Comparison of ENCODE assay signal across 17 mouse cellular contexts in genomic region chr19:10530082-10530481, GRCm38 (mm10). TPM values are rescaled to one million over a fixed set of nuclear protein-coding genes. Genes with fewer than 3 reads are reported as not detected.
DNase-seq lines count a peak whose midpoint lies in the region; ATAC-seq and TF ChIP-seq lines count a peak whose summit lies in the region.
"Had no signal": no experiment of that assay in that cellular context is flagged by ENCODE, and none has a peak within 500 bp of the region (broad histone marks: within the 10 kb centered on the region; RNA-seq: fewer than 3 reads in every experiment).

No protein-coding gene starts in this region.

- H3K9ac ChIP-seq in heart, adult 2 months (ENCODE audit: low read depth, low read length) = no peak overlapping the region
- H3K9ac ChIP-seq in heart, embryonic 11.5 days (ENCODE audit: low read depth, low read length) = no peak overlapping the region
- no peak overlapping the region for H3K9ac ChIP-seq in lung, embryonic 14.5 days
- H3K9ac ChIP-seq: embryonic facial prominence, embryonic 13.5 days; forebrain, embryonic 13.5 days had no signal

- no peak overlapping the region for H3K27ac ChIP-seq in heart, adult 2 months
- H3K27ac ChIP-seq in heart, embryonic 11.5 days (ENCODE audit: low read depth, low read length) = no peak overlapping the region
- no peak overlapping the region for H3K27ac ChIP-seq in lung, embryonic 14.5 days (ENCODE audit: low read depth)
- H3K27ac ChIP-seq: embryonic facial prominence, embryonic 13.5 days; forebrain, embryonic 13.5 days; midbrain, embryonic 10.5 days had no signal

- DNase-seq in heart, adult 2 months = no peak
- no peak for DNase-seq in lung, embryonic 14.5 days
- no peak for DNase-seq in lung, postnatal 10 days
- peak; percentile 41 for DNase-seq in induced T-regulatory cell, adult 2 months (ENCODE audit: low read depth)
- no peak for DNase-seq in frontal cortex, postnatal 10 days (ENCODE audit: low spot score in 2 of 2)
- no peak for DNase-seq in spleen, adult 12 weeks (ENCODE audit: low spot score)
- DNase-seq: cerebellum, postnatal 14 days; gastrocnemius, postnatal 36 days; kidney, postnatal 10 days; lung, postnatal 14 days had no signal

- peaks cover 10% of the 10 kb centered on the region for H3K4me1 ChIP-seq in heart, adult 2 months (ENCODE audit: control insufficient read depth, insufficient read depth, low read length)
- peaks cover 10% of the 10 kb centered on the region for H3K4me1 ChIP-seq in heart, embryonic 11.5 days (ENCODE audit: control insufficient read depth, insufficient read depth, low read length)
- peaks cover 8% of the 10 kb centered on the region; the same call in 1 of the 2 replicates for H3K4me1 ChIP-seq in lung, embryonic 14.5 days (ENCODE audit: insufficient read depth)
- H3K4me1 ChIP-seq in E14TG2a.4 (replicated peaks; ENCODE audit: low read depth, low read length) = peaks cover 19% of the 10 kb centered on the region

- TF ChIP-seq CTCF in heart, adult 2 months (IDR thresholded peaks at IDR 0.05) = peak; percentile 47
- TF ChIP-seq CTCF in lung, embryonic 14.5 days (IDR thresholded peaks at IDR 0.05; ENCODE audit: low read depth) = 0 out of 2 replicates have a peak, but pooled peaks have one; percentile 11
- TF ChIP-seq CTCF in E14TG2a.4 (conservative IDR thresholded peaks at IDR 0.05; ENCODE audit: low read length) = peak; percentile 35

- no peaks in the 10 kb centered on the region for H3K27me3 ChIP-seq in heart, adult 2 months (ENCODE audit: control insufficient read depth, insufficient read depth, low read length)
- no peaks in the 10 kb centered on the region for H3K27me3 ChIP-seq in heart, embryonic 11.5 days (ENCODE audit: control insufficient read depth, insufficient read depth, low read length)
- no peaks in the 10 kb centered on the region for H3K27me3 ChIP-seq in lung, embryonic 14.5 days (ENCODE audit: insufficient read depth, low read length)
- no peaks in the 10 kb centered on the region for H3K27me3 ChIP-seq in E14TG2a.4 (ENCODE audit: insufficient read depth, low read length)
- H3K27me3 ChIP-seq: embryonic facial prominence, embryonic 13.5 days; forebrain, embryonic 13.5 days had no signal

- no peaks in the 10 kb centered on the region for H3K9me3 ChIP-seq in heart, embryonic 11.5 days (replicated peaks; ENCODE audit: control insufficient read depth, low read length)
- H3K9me3 ChIP-seq in lung, embryonic 14.5 days (ENCODE audit: low read depth, low read length) = no peaks in the 10 kb centered on the region
- H3K9me3 ChIP-seq in E14TG2a.4 (ENCODE audit: low read length) = no peaks in the 10 kb centered on the region
- H3K9me3 ChIP-seq: embryonic facial prominence, embryonic 13.5 days; forebrain, embryonic 13.5 days; G1E; midbrain, embryonic 10.5 days had no signal

- intact Hi-C loops in heart, adult 2 months (cut with DNase I) = no loop called here

- TF ChIP-seq EP300 in heart, adult 2 months (IDR thresholded peaks at IDR 0.05; ENCODE audit: insufficient read depth, low read depth, low read length) = no peak

- H3K4me3 ChIP-seq in heart, adult 2 months = no peak overlapping the region
- H3K4me3 ChIP-seq in heart, embryonic 11.5 days (ENCODE audit: low read depth, low read length) = no peak overlapping the region
- no peak overlapping the region for H3K4me3 ChIP-seq in lung, embryonic 14.5 days (ENCODE audit: low read depth, low read length)
- H3K4me3 ChIP-seq in E14TG2a.4 (replicated peaks; ENCODE audit: low read length) = no peak overlapping the region
- H3K4me3 ChIP-seq: embryonic facial prominence, embryonic 13.5 days; forebrain, embryonic 13.5 days; midbrain, embryonic 10.5 days had no signal

- no peak overlapping the region for H3K4me2 ChIP-seq in heart, embryonic 11.5 days
- no peak overlapping the region for H3K4me2 ChIP-seq in lung, embryonic 14.5 days
- H3K4me2 ChIP-seq: embryonic facial prominence, embryonic 13.5 days; forebrain, embryonic 13.5 days had no signal

- 98% methylated on average over 1 of the region's 1 CpGs for WGBS in heart, adult 2 months
- WGBS in heart, embryonic 11.5 days (ENCODE audit: insufficient replicate concordance) = 95% methylated on average over 1 of the region's 1 CpGs
- WGBS in lung, embryonic 14.5 days = 90% methylated on average over 1 of the region's 1 CpGs

- H3K79me2 ChIP-seq in heart, adult 2 months (replicated peaks; ENCODE audit: control insufficient read depth, insufficient read depth, low read length) = peaks cover 7% of the 10 kb centered on the region; the same call in 1 of the 2 replicates

- peaks cover 29% of the 10 kb centered on the region for H3K36me3 ChIP-seq in heart, adult 2 months (ENCODE audit: control insufficient read depth, insufficient read depth, low read length)
- peaks cover 7% of the 10 kb centered on the region for H3K36me3 ChIP-seq in heart, embryonic 11.5 days (ENCODE audit: control insufficient read depth, insufficient read depth, low read length)
- peaks cover 68% of the 10 kb centered on the region for H3K36me3 ChIP-seq in lung, embryonic 14.5 days (ENCODE audit: insufficient read depth)
- peaks cover 77% of the 10 kb centered on the region for H3K36me3 ChIP-seq in E14TG2a.4 (ENCODE audit: insufficient read depth, low read length)

- ATAC-seq in heart, embryonic 11.5 days (replicated peaks; ENCODE audit: insufficient number of reproducible peaks, low FRiP score, low TSS enrichment) = no peak
- no peak for ATAC-seq in lung, embryonic 14.5 days (ENCODE audit: insufficient read depth)
- ATAC-seq: forebrain, embryonic 13.5 days; hindbrain, embryonic 16.5 days had no signal

- no peak for TF ChIP-seq POLR2A in heart, adult 2 months (IDR thresholded peaks at IDR 0.05; ENCODE audit: insufficient read depth, low read depth, low read length)

RNA-seq across cellular contexts. Expression of gene Sdhaf2, which starts 4.1 kb away (rescaled TPM):
- 10 to 100 TPM; 65.5 to 77.9 TPM for total RNA-seq in heart, adult 2 months (2021)
- polyA plus RNA-seq in heart, adult 2 months (2012; rRNA removed) = 45.7 and 74.6 TPM in 2 replicates
- 51.7 and 62.6 TPM in 2 replicates for polyA plus RNA-seq in heart, embryonic 11.5 days (2014; fragmentation: Nextera tagmentation; extraction: Ambion mirVana)
- 59.4 and 62.6 TPM in 2 replicates for polyA plus RNA-seq in lung, embryonic 14.5 days (2014; fragmentation: Nextera tagmentation; extraction: Ambion mirVana)

RNA-seq across cellular contexts. Expression of gene Cpsf7, which starts 5.0 kb away (rescaled TPM):
- 10 to 100 TPM; 23.8 to 25.2 TPM for total RNA-seq in heart, adult 2 months (2021)
- 20.6 and 37.7 TPM in 2 replicates for polyA plus RNA-seq in heart, adult 2 months (2012; rRNA removed)
- polyA plus RNA-seq in heart, embryonic 11.5 days (2014; fragmentation: Nextera tagmentation; extraction: Ambion mirVana) = 39.3 and 41.2 TPM in 2 replicates
- polyA plus RNA-seq in lung, embryonic 14.5 days (2014; fragmentation: Nextera tagmentation; extraction: Ambion mirVana) = 58.9 and 60.3 TPM in 2 replicates

RNA-seq across cellular contexts. Expression of gene Tmem216, which starts 26.0 kb away (rescaled TPM):
- 1 to 10 TPM; 5.5 to 5.8 TPM for total RNA-seq in heart, adult 2 months (2021)
- 13.0 and 19.2 TPM in 2 replicates for polyA plus RNA-seq in heart, adult 2 months (2012; rRNA removed)
- polyA plus RNA-seq in heart, embryonic 11.5 days (2014; fragmentation: Nextera tagmentation; extraction: Ambion mirVana) = 22.9 and 24.4 TPM in 2 replicates
- 59.2 and 60.2 TPM in 2 replicates for polyA plus RNA-seq in lung, embryonic 14.5 days (2014; fragmentation: Nextera tagmentation; extraction: Ambion mirVana)

RNA-seq across cellular contexts. Expression of gene Cyb561a3, which starts 46.9 kb away (rescaled TPM):
- 10 to 100 TPM; 11.3 TPM for total RNA-seq in heart, adult 2 months (2021)
- polyA plus RNA-seq in heart, adult 2 months (2012; rRNA removed) = 24.3 and 32.2 TPM in 2 replicates
- 12.8 and 14.3 TPM in 2 replicates for polyA plus RNA-seq in heart, embryonic 11.5 days (2014; fragmentation: Nextera tagmentation; extraction: Ambion mirVana)
- 18.0 and 19.2 TPM in 2 replicates for polyA plus RNA-seq in lung, embryonic 14.5 days (2014; fragmentation: Nextera tagmentation; extraction: Ambion mirVana)

RNA-seq across cellular contexts. Expression of gene Tmem138, which starts 47.1 kb away (rescaled TPM):
- total RNA-seq in heart, adult 2 months (2021) = 1 to 10 TPM; 1.9 to 2.7 TPM
- polyA plus RNA-seq in heart, adult 2 months (2012; rRNA removed) = 6.2 and 6.7 TPM in 2 replicates
- 31.7 and 32.0 TPM in 2 replicates for polyA plus RNA-seq in heart, embryonic 11.5 days (2014; fragmentation: Nextera tagmentation; extraction: Ambion mirVana)
- 42.2 and 44.8 TPM in 2 replicates for polyA plus RNA-seq in lung, embryonic 14.5 days (2014; fragmentation: Nextera tagmentation; extraction: Ambion mirVana)
